Mouse (Mus musculus) CH12.LX (cell line): ENCODE measurements at regions not wholly inside any gene's neighbourhood (a gene's known extent, or its start where the extent isn't known, plus 50 kb on each side); places are given as distances from the start of the nearest gene placed in this dataset.

Source experiments
- DNase-seq: peaks from one replicate; pipeline ENCODE4 v3.0.0-alpha.2; 2013; ENCODE audit errors: extremely low read depth
- H3K27ac ChIP-seq: 2 replicates; pipeline ENCODE4 v1.5.1; 2012; ENCODE audit warnings: low read depth, mild to moderate bottlenecking, control low read depth, moderate library complexity; ENCODE audit not compliant: insufficient read depth
- H3K27me3 ChIP-seq: replicated peaks from 2 replicates; pipeline ENCODE3; 2012; ENCODE audit warnings: inconsistent platforms
- H3K36me3 ChIP-seq, 2 experiments: replicated peaks in 1 of 2; 2 replicates each; pipeline versions ENCODE3 to v1.6.1; 2012; ENCODE audit warnings: inconsistent platforms in 1 of 2, low read length in 1 of 2, mild to moderate bottlenecking in 1 of 2, mixed read lengths in 1 of 2, moderate library complexity in 1 of 2; ENCODE audit not compliant: control insufficient read depth in 1 of 2, insufficient read depth in 1 of 2
- H3K4me1 ChIP-seq, 2 experiments: 2 replicates each; pipeline ENCODE4 v1.6.1; 2012; ENCODE audit warnings: inconsistent platforms in 1 of 2, moderate library complexity in 1 of 2; ENCODE audit not compliant: insufficient read depth in 2 of 2, control insufficient read depth in 1 of 2
- H3K4me2 ChIP-seq: 2 replicates; pipeline ENCODE4 v1.6.1; 2012; ENCODE audit warnings: low read depth, mild to moderate bottlenecking, control low read depth; ENCODE audit not compliant: poor library complexity, insufficient read depth, severe bottlenecking
- H3K4me3 ChIP-seq, 3 experiments: fragments of 150-350 bp in 1 of 3; sonication (generic) in 1 of 3; replicated peaks in 1 of 3; 2 replicates each; pipeline versions ENCODE3 to v1.5.1; 2011 to 2012; ENCODE audit warnings: low read depth in 2 of 3, low read length in 2 of 3, mild to moderate bottlenecking in 2 of 3, moderate library complexity in 2 of 3, control low read depth in 1 of 3, improper control_type of control experiment in 1 of 3, inconsistent platforms in 1 of 3, mixed read lengths in 1 of 3; ENCODE audit not compliant: poor library complexity in 1 of 3
- H3K79me2 ChIP-seq: replicated peaks from 2 replicates; pipeline ENCODE4 v1.6.1; 2012; ENCODE audit warnings: mild to moderate bottlenecking, moderate library complexity; ENCODE audit not compliant: control insufficient read depth, poor library complexity, insufficient read depth, severe bottlenecking; ENCODE audit errors: extremely low read depth
- H3K9ac ChIP-seq: 2 replicates; pipeline ENCODE4 v1.6.1; 2012; ENCODE audit warnings: low read depth, mild to moderate bottlenecking, control low read depth, moderate library complexity; ENCODE audit not compliant: insufficient read depth
- H3K9me3 ChIP-seq: replicated peaks from 2 replicates; pipeline ENCODE3; 2012; ENCODE audit warnings: low read length, inconsistent platforms, mixed read lengths
- CTCF ChIP-seq, 2 experiments: IDR thresholded peaks in 1 of 2; conservative IDR thresholded peaks in 1 of 2; 2 replicates each; pipeline ENCODE4 v1.5.1; 2011 to 2012; ENCODE audit warnings: low read depth in 2 of 2, low read length in 2 of 2, improper control_type of control experiment in 1 of 2, inconsistent platforms in 1 of 2, mild to moderate bottlenecking in 1 of 2, moderate library complexity in 1 of 2
- ELF1 ChIP-seq: IDR thresholded peaks from 2 replicates; pipeline ENCODE4 v1.6.1; 2014; ENCODE audit warnings: low read depth, mild to moderate bottlenecking, inconsistent platforms, low read length, improper control_type of control experiment
- EP300 ChIP-seq: IDR thresholded peaks from 2 replicates; pipeline ENCODE4 v1.6.1; 2011; ENCODE audit warnings: low read length, improper control_type of control experiment
- HCFC1 ChIP-seq: IDR thresholded peaks from 2 replicates; pipeline ENCODE4 v1.6.1; 2012; ENCODE audit warnings: low read depth, mild to moderate bottlenecking, inconsistent platforms, low read length, improper control_type of control experiment
- IRF4 ChIP-seq: IDR thresholded peaks from 2 replicates; pipeline ENCODE4 v1.6.1; 2014; ENCODE audit warnings: low read depth, mild to moderate bottlenecking, inconsistent platforms, low read length, improper control_type of control experiment
- MAFK ChIP-seq: IDR thresholded peaks from 2 replicates; pipeline ENCODE4 v1.6.1; 2011; ENCODE audit warnings: low read length, improper control_type of control experiment; ENCODE audit not compliant: insufficient replicate concordance
- MAX ChIP-seq: IDR thresholded peaks from 2 replicates; pipeline ENCODE4 v1.6.1; 2011; ENCODE audit warnings: low read length, improper control_type of control experiment
- MEF2A ChIP-seq: IDR thresholded peaks from 2 replicates; pipeline ENCODE4 v1.6.1; 2014; ENCODE audit warnings: low read depth, mild to moderate bottlenecking, inconsistent platforms, low read length, improper control_type of control experiment, borderline replicate concordance
- MYC ChIP-seq: IDR thresholded peaks from 2 replicates; pipeline ENCODE4 v1.6.1; 2011; ENCODE audit warnings: low read depth, mild to moderate bottlenecking, improper control_type of control experiment, low read length
- NELFE ChIP-seq: IDR thresholded peaks from 2 replicates; pipeline ENCODE4 v1.6.1; 2011; ENCODE audit warnings: low read depth, low read length, improper control_type of control experiment
- NRF1 ChIP-seq: IDR thresholded peaks from 2 replicates; pipeline ENCODE4 v1.6.1; 2014; ENCODE audit warnings: low read depth, mild to moderate bottlenecking, inconsistent platforms, low read length, improper control_type of control experiment, moderate library complexity
- POLR2AphosphoS2 ChIP-seq: IDR thresholded peaks from 2 replicates; pipeline ENCODE4 v1.6.1; 2011; ENCODE audit warnings: low read depth, low read length, improper control_type of control experiment
- RAD21 ChIP-seq: IDR thresholded peaks from 2 replicates; pipeline ENCODE4 v1.6.1; 2011; ENCODE audit warnings: low read depth, mild to moderate bottlenecking, low read length, improper control_type of control experiment, moderate library complexity
- RCOR1 ChIP-seq: conservative IDR thresholded peaks from 2 replicates; pipeline ENCODE4 v1.6.1; 2012; ENCODE audit warnings: low read depth, mild to moderate bottlenecking, inconsistent platforms, low read length, improper control_type of control experiment
- TBP ChIP-seq: conservative IDR thresholded peaks from 2 replicates; pipeline ENCODE4 v1.6.1; 2011; ENCODE audit warnings: low read depth, low read length, improper control_type of control experiment
- USF1 ChIP-seq: IDR thresholded peaks from 2 replicates; pipeline ENCODE4 v1.6.1; 2014; ENCODE audit warnings: low read depth, mild to moderate bottlenecking, inconsistent platforms, low read length, improper control_type of control experiment
- USF2 ChIP-seq: conservative IDR thresholded peaks from 2 replicates; pipeline ENCODE4 v1.6.1; 2011; ENCODE audit warnings: low read depth, low read length, improper control_type of control experiment
- ZC3H11A ChIP-seq: IDR thresholded peaks from 2 replicates; pipeline ENCODE4 v1.6.1; 2012; ENCODE audit warnings: low read depth, mild to moderate bottlenecking, inconsistent platforms, low read length, improper control_type of control experiment
- ZKSCAN1 ChIP-seq: IDR thresholded peaks from 2 replicates; pipeline ENCODE4 v1.6.1; 2012; ENCODE audit warnings: low read depth, inconsistent platforms, low read length, improper control_type of control experiment, borderline replicate concordance
- ZMIZ1 ChIP-seq: IDR thresholded peaks from 2 replicates; pipeline ENCODE4 v1.6.1; 2012; ENCODE audit warnings: low read depth, mild to moderate bottlenecking, inconsistent platforms, low read length, improper control_type of control experiment
- ZNF384 ChIP-seq: IDR thresholded peaks from 2 replicates; pipeline ENCODE4 v1.6.1; 2012; ENCODE audit warnings: low read depth, low read length, improper control_type of control experiment, inconsistent platforms
- dilution Hi-C: fragments of 300-500 bp; cut with MboI; formaldehyde crosslinking; loops from 2 replicates; pipeline ENCODE4 v1.14.3; 2020; ENCODE audit warnings: low sequenced_read_pairs; ENCODE audit not compliant: extremely low pct_unique_long_range_greater_than_20kb, extremely low pct_ligation_motif_present
- in situ Hi-C: fragments of 300-500 bp; cut with MboI; formaldehyde crosslinking; loops from 3 replicates; pipeline ENCODE4 v1.14.3; 2019; ENCODE audit warnings: low sequenced_read_pairs, low pct_ligation_motif_present, low pct_unique_long_range_greater_than_20kb, mixed read lengths

- Histone ChIP-seq H3K4me3 (no peak overlapping the region), H3K27me3 (no peaks in the 10 kb centered on the region), H3K79me2 (no peaks in the 10 kb centered on the region), H3K4me1 (peaks cover 0 to 6% of the 10 kb centered on the region in 2 experiments; a peak in 1 of 4 replicates), H3K9me3 (no peaks in the 10 kb centered on the region), H3K4me2 (no peak overlapping the region), H3K9ac (no peak overlapping the region), H3K27ac (no peak overlapping the region), H3K36me3 (no peaks in the 10 kb centered on the region)
- DNase-seq: no peak
- dilution Hi-C loops: no loop called here
- in situ Hi-C loops: no loop called here
- no peak for TF ChIP-seq HCFC1
- no peak for TF ChIP-seq POLR2AphosphoS2
- TF ChIP-seq MYC: no peak
- TF ChIP-seq ELF1: no peak
- no peak for TF ChIP-seq EP300
- TF ChIP-seq MAX: no peak
- TF ChIP-seq ZMIZ1: no peak
- TF ChIP-seq ZC3H11A: no peak
- TF ChIP-seq MEF2A: no peak
- TF ChIP-seq MAFK: no peak
- no peak for TF ChIP-seq RAD21
- no peak for TF ChIP-seq ZKSCAN1
- TF ChIP-seq CTCF (conservative IDR thresholded peaks at IDR 0.05 in 1 of 2, IDR thresholded peaks at IDR 0.05 in 1 of 2; ENCODE audit: low read depth in 2 of 2, low read length in 2 of 2): no peak
- TF ChIP-seq USF2: no peak
These were observed 121.6 kb downstream of the Ddx1 start for GRCm38 (mm10) chr12:13127407-13127806.

DNA sequence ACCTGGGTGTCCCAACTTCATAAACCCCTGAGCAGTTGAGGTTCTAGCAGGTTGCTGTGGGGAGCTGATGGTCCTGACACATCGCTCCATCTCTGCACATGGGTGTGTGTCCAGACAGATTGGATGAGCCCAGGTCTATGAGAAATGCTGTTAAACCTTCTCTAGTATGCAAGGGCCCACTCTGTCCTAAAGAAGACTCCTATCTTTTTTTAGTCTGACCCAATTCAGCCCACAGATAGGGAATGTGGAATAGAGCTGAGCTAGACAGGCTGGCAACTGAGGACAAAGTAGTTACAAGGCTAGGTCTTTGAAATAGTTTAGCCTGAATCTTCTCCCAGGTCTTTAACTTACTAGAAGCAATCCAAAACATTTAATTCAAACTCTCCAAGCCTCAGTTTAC, 124.0 kb downstream of the Ddx1 start:
- Histone ChIP-seq H3K9me3 (no peaks in the 10 kb centered on the region), H3K27ac (no peak overlapping the region), H3K27me3 (no peaks in the 10 kb centered on the region), H3K79me2 (no peaks in the 10 kb centered on the region), H3K36me3 (no peaks in the 10 kb centered on the region), H3K4me3 (no peak overlapping the region), H3K9ac (no peak overlapping the region), H3K4me1 (peaks cover 0 to 6% of the 10 kb centered on the region in 2 experiments; a peak in 1 of 4 replicates), H3K4me2 (no peak overlapping the region)
- in situ Hi-C loops: no loop called here
- dilution Hi-C loops: no loop called here
- TF ChIP-seq ZNF384: no peak
- no peak for TF ChIP-seq HCFC1
- no peak for TF ChIP-seq ZMIZ1
- no peak for TF ChIP-seq NELFE
- TF ChIP-seq USF1: no peak
- no peak for TF ChIP-seq TBP
- no peak for TF ChIP-seq NRF1
- TF ChIP-seq IRF4: no peak
- TF ChIP-seq RCOR1: no peak
- DNase-seq: no peak
